Mouse (Mus musculus) frontal cortex, postnatal 25 days (tissue): ENCODE measurements around the gene C1qb.

ENCODE experiments used
- DNase-seq, 2 experiments: peaks; one replicate each; pipeline ENCODE4 v3.0.0; 2022; ENCODE audit warnings: low spot score in 2 of 2

The C1qb gene

DNA sequence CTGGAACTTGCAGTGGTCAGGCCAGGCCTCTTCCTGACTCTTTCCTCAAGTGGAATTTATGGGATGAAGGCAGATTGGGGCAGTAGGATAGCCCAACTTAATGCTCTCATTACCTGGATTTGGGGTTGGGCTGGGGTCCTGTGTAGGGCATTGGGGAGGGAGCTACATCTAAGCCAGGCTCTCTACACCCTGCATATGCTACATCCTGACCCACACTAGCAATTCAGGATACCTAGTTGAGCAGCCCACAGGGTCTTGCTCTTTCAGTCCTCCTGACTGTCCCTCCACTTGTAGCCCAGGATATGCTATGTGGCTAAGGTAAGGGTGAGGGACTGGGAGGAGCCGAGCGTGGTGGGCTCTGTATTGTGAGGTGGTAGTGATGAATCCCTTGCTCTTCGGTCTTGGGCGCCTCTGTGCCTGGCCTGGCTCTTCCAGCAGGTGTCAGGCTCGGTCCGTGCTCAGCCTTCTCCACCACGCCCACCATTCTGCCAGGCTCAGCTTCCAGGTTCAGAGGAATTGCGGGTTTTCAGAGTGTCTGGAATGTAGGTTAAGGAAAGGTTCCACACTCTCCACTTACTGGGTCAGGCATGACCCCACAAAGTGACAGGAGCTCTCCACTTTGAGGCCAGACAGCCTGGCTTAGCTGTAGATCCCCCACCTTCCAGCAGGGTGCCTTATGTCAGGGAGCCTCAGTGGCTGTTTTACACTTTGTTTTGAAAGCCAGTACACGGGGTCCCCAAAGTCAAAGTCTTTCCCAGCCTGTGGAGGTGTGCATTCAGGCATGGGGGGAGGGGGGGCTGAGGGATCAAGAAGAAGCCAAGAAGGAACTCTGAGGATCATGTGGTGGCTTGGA, 7.9 kb upstream of the C1qb start:
- DNase-seq: peak; percentile 40 to 53

DNA sequence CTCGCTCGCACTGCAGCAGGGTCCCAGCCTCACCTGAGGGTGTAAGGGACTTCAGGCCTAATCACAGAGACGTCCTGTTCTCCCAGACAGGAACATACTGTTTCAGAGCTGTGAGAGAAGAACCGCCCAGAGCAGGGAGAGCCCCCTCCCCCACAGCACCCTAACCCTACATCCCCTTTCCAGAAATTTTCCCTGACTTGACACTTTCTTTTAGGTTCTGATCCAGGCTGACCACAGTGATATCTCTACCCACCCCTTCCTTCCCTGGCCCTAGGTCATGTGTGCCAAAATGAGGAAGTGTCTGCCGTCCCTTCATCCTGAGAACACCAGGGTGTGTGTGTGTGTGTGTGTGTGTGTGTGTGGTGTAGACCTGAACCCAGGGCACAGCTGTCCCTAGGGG, 6.8 kb upstream of the C1qb start, which contains the start of gene C1qc:
Gene C1qc (minus strand): TSS at position 255 of the 400 bp plus-strand sequence.
- DNase-seq: no peak

- DNase-seq: no peak
Observed at GRCm38 (mm10) chr4:136892371-136892770, 6.4 kb upstream of the C1qb start.

GRCm38 (mm10) chr4:136891115-136891514, 5.1 kb upstream of the C1qb start:
- DNase-seq: no peak

GRCm38 (mm10) chr4:136889981-136890380, 4.0 kb upstream of the C1qb start:
- no peak for DNase-seq

DNA sequence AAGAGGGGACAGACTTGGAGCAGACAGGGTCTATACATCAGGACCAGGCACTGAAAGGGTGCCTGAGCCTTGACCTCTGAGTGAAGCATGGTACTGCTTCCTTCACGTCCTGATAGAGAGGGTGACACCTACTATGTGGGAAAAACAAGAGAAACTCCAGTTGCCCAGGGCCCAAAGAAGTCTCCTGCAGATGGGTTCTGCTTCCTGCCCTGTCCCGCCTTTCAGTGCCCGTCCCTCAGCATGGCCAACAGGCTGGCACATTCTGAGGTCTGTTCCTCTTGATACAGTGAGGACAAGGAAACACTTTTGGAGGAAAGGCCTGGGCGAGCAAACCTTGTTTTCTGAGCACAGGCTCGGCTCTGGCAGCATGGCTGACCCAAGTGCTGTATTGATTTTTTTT, 1.7 kb upstream of the C1qb start:
- no peak for DNase-seq

DNA sequence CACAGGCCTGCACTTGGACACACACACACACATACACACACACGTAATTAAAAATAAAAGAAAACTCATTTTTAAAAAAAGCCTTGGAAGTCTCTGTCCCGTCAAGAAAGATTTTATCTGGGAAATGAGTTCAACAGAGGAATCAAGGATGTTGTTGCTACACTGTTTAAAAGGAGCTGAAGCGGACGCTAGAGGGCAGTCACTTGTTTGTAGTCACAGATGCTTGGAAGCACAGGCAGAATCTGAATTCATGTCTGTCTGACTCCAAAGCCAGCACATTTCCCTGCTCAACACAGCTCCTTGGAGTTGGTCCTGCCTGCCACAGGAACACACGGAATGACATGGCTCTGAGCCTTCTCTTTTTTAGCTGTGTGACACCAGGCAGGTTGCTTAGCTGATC, 7.4 kb downstream of the C1qb start:
- no peak for DNase-seq

DNA sequence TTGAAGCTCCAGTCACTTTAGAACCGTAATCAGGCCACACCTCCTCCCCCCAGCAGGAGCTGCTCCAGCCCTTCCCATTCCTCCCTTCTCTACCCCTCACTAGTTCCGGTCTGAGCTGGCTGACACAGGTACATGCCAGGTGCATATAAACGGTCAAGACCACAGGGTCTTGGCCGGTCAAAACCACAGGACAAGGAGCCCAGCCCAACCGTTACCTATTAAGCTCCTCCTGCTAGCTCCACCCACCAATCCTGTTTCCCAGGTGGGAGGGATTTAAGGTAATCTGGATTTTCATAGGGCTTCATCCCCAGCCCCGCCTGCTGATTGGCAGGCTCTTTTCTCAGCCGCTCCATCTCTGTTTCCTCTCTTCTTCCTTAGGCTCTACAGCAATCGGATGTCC, 7.8 kb downstream of the C1qb start:
- no peak for DNase-seq

- DNase-seq: peak; percentile 29 to 40
Observed at GRCm38 (mm10) chr4:136876971-136877370, 9.0 kb downstream of the C1qb start.

DNA sequence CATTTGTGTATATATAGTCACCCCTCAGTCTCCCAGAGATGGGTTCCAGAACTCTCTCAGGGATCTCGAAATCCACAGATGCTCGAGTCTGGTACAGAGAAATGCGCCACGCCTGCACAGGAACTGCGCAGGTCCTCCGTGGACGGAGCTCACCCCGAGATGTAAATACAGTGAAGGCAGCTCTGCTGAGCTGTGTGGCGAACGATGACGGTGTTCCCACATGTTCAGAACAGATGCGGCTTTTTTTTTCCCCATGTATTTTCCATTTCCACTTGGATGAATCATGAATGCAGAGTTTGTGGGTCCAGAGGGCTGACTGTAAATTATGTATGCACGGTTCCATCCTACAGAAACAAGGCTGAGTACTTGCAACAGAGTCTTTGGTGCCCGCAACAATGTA, 11.0 kb downstream of the C1qb start:
- DNase-seq: no peak

- DNase-seq: no peak
Observed at GRCm38 (mm10) chr4:136868371-136868770, 17.6 kb downstream of the C1qb start.

DNA sequence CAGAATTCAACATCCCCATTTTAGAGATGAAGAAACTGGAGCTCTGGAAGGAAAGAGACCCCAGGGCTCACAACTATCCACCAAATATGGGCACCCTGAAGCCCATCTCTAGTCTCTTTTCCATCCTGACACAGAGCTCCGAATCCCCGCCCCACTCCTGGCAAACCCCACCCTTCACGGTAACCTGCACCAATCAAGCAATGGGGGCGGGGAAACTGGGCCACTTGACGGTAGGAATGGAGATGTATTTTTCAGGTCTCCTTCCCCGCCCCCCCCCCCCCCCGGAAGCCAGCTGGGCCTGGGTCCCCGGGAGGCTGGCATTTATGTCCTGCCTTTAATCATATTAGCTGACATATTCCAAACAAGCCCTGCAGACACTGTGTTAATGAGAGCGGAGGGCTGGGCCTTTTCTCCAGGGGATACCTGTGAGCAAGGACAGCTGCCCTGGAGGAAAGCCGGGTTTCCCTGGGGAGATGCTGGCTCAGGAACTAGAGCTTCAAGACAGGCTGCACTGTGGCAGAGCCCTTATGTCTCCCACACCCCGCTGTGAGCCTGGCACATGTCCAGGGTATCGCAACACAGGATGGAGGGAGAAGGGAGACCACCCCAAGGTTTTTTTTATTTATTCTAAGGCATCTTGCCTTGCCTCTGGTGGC, 18.2 kb downstream of the C1qb start:
- DNase-seq: no peak

GRCm38 (mm10) chr4:136865531-136865930, 20.5 kb downstream of the C1qb start:
- DNase-seq: no peak

DNA sequence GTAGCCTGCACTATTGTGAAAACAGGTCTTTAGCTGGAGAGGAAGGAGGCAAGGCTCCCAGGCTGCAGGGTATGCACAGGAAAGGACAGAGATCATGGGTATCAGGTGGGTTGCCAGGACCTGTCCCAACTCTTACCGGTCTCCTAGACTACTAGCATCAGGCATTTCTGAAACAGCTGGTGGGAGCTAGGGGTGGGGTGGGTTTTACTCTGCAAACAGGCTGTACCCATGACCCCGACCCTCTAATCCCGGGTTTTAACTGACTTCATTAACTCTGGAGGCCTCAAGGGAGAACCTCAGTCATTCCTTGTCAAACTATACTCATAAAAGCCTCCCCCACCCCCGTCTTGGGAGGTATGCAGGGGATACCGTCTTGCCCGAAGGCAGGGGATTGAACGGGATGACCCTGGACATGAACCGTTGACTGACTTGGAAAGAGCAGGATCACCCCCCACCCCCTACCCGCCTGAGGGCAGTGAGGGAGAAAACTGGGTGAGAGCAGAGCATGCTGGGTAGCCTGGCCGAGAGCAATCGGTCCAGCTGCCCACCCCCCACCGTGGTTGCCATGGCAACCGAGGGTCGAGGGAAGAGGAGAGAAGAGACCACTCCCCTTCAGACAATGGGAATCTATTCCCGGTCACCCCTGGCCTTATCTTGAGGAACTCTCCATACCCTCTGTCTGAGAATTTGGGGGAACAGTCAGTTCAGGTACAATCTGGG, 21.1 kb downstream of the C1qb start:
- no peak for DNase-seq

DNA sequence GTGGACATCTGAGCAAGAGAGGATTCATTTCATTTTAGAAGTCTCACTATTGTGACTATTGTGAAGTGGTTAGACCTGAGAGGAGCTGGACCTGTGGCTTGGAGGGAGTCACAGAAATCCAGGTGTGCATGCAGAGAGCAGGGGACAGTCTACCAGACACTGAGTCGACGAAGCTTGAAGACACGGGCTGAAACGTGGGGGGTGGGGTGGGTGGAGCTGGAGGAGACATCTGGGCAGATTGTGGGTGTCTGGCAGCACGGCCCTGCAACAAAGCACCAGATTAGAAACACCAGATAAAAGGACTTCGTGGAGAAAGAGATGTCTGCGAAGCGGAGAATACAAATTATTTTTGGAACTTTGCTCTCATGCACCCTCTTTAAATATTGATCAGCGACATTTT, 22.5 kb downstream of the C1qb start:
- DNase-seq: no peak

- no peak for DNase-seq
Observed at GRCm38 (mm10) chr4:136862411-136862810, 23.6 kb downstream of the C1qb start.

GRCm38 (mm10) chr4:136861806-136862205, 24.2 kb downstream of the C1qb start:
- DNase-seq: no peak

- no peak for DNase-seq
Observed at GRCm38 (mm10) chr4:136860022-136860421, 26.0 kb downstream of the C1qb start.

DNA sequence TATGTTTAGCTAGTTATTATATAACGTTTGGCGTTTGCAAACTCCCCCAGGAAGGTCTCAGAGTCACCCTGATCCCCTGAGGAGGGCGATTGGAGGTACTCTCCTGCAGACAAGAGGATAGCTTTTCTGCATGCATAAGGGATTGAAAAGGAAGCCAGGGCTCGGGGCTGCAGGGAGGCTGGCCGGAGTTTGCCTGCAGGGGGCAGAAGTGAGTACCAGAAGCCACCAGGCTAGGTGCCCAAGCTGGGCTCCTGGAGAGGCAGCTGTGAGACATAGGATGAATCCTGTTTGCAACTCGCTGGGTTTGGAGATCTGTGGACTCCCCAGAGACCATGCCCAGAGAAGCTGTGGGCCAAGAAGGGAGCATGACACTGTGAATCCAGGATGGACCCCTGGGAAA, 30.9 kb downstream of the C1qb start:
- no peak for DNase-seq

- DNase-seq: no peak
Observed at GRCm38 (mm10) chr4:136852989-136853388, 33.0 kb downstream of the C1qb start.

- DNase-seq: no peak
Observed at GRCm38 (mm10) chr4:136852119-136852518, 33.9 kb downstream of the C1qb start.

DNA sequence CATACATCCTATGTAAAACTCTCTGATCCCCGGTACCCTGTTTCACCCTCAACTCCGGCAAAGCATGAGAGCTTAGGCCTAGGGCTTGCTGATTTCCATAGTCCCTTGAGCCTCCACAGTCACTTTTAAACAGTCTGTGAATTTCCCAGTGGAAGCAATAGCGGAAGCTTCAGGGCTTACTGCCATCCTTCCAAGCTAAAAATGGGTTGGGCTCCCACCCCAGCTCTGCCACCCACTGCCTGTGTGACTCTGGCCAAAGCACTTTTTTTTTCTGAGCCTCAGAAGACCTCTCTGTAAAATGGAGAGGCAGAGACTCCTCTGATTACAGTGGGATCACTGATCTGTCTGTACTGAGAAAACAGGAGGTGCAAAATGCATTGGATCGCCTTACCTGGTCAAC, 37.4 kb downstream of the C1qb start:
- no peak for DNase-seq

DNA sequence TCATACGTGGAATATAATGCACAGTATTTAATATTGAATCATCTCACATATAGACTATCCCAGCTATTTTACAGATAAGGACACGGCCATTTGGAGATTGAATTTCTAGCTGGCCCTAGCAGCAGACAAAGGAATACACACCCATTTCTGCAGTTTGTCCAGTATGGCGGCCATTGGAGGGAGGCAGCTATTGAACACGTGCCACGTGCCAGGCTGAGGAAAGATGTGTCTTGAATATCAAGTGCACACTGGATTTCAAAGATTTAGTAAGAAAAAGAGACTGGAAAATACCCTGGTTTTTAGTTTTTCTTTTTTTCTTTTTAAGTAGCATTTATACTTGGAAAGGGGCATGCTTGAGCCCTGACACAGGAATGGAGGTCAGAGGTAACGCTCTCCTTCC, 38.8 kb downstream of the C1qb start:
- no peak for DNase-seq
